Mouse (Mus musculus) splenic B cell, adult 2 months (primary cell): ENCODE data around the gene Dnah17.

Experiments
- DNase-seq: peaks from one replicate; pipeline ENCODE4 v3.0.0-alpha.2; 2011; ENCODE audit warnings: low read depth, low spot score
- H3K27me3 ChIP-seq: 2 replicates; pipeline ENCODE4 v1.6.1; 2012; ENCODE audit warnings: mild to moderate bottlenecking, low read length, moderate library complexity, mixed read lengths; ENCODE audit not compliant: control insufficient read depth, poor library complexity, insufficient read depth, severe bottlenecking
- H3K36me3 ChIP-seq: 2 replicates; pipeline ENCODE4 v1.6.1; 2012; ENCODE audit warnings: mild to moderate bottlenecking, low read length, moderate library complexity, mixed read lengths; ENCODE audit not compliant: control insufficient read depth, poor library complexity, insufficient read depth, severe bottlenecking

The Dnah17 gene

GRCm38 (mm10) chr11:118130534-118130933, at the start of gene Dnah17:
TSS of gene Dnah17 (minus strand) at chr11:118130634.
- H3K36me3 ChIP-seq = no peaks in the 10 kb centered on the region

GRCm38 (mm10) chr11:118180199-118180598, 49.8 kb upstream of the Dnah17 start:
- no peaks in the 10 kb centered on the region for H3K27me3 ChIP-seq
- DNase-seq = peak; percentile 60
- H3K36me3 ChIP-seq = peaks cover 22% of the 10 kb centered on the region

More at GRCm38 (mm10) chr11:118130534-118130933, at the start of gene Dnah17:
- DNase-seq = no peak
- no peaks in the 10 kb centered on the region for H3K27me3 ChIP-seq

GRCm38 (mm10) chr11:118178236-118178635, 47.8 kb upstream of the Dnah17 start:
- Histone ChIP-seq H3K27me3 (no peaks in the 10 kb centered on the region), H3K36me3 (peaks cover 22% of the 10 kb centered on the region)
- DNase-seq = no peak

- Histone ChIP-seq H3K27me3 (no peaks in the 10 kb centered on the region), H3K36me3 (peaks cover 21% of the 10 kb centered on the region)
- no peak for DNase-seq
Measured at GRCm38 (mm10) chr11:118174752-118175151, 44.3 kb upstream of the Dnah17 start.

- no peak for DNase-seq
- Histone ChIP-seq H3K27me3 (no peaks in the 10 kb centered on the region), H3K36me3 (peaks cover 19% of the 10 kb centered on the region)
Measured at GRCm38 (mm10) chr11:118172768-118173167, 42.3 kb upstream of the Dnah17 start.

GRCm38 (mm10) chr11:118170333-118170732, 39.9 kb upstream of the Dnah17 start:
- Histone ChIP-seq H3K36me3 (peaks cover 23% of the 10 kb centered on the region), H3K27me3 (no peaks in the 10 kb centered on the region)
- no peak for DNase-seq

GRCm38 (mm10) chr11:118168714-118169113, 38.3 kb upstream of the Dnah17 start:
- no peak for DNase-seq
- H3K36me3 ChIP-seq = peaks cover 23% of the 10 kb centered on the region
- no peaks in the 10 kb centered on the region for H3K27me3 ChIP-seq

GRCm38 (mm10) chr11:118166626-118167025, 36.2 kb upstream of the Dnah17 start:
- DNase-seq = no peak
- H3K36me3 ChIP-seq = peaks cover 23% of the 10 kb centered on the region
- no peaks in the 10 kb centered on the region for H3K27me3 ChIP-seq

GRCm38 (mm10) chr11:118165681-118166080, 35.2 kb upstream of the Dnah17 start:
- no peaks in the 10 kb centered on the region for H3K27me3 ChIP-seq
- DNase-seq = no peak
- H3K36me3 ChIP-seq = peaks cover 23% of the 10 kb centered on the region

GRCm38 (mm10) chr11:118164566-118164965, 34.1 kb upstream of the Dnah17 start:
- H3K36me3 ChIP-seq = peaks cover 20% of the 10 kb centered on the region
- no peak for DNase-seq
- H3K27me3 ChIP-seq = no peaks in the 10 kb centered on the region

GRCm38 (mm10) chr11:118162245-118162644, 31.8 kb upstream of the Dnah17 start:
- Histone ChIP-seq H3K36me3 (peaks cover 16% of the 10 kb centered on the region), H3K27me3 (no peaks in the 10 kb centered on the region)
- peak; percentile 74 for DNase-seq

GRCm38 (mm10) chr11:118161240-118161639, 30.8 kb upstream of the Dnah17 start:
- DNase-seq = no peak
- H3K27me3 ChIP-seq = no peaks in the 10 kb centered on the region
- peaks cover 15% of the 10 kb centered on the region for H3K36me3 ChIP-seq

- Histone ChIP-seq H3K36me3 (peaks cover 12% of the 10 kb centered on the region), H3K27me3 (no peaks in the 10 kb centered on the region)
- DNase-seq = no peak
Measured at GRCm38 (mm10) chr11:118160763-118161162, 30.3 kb upstream of the Dnah17 start.

- peak; percentile 48 for DNase-seq
- Histone ChIP-seq H3K36me3 (peaks cover 3% of the 10 kb centered on the region; the same call in 1 of the 2 replicates), H3K27me3 (no peaks in the 10 kb centered on the region)
Measured at GRCm38 (mm10) chr11:118158753-118159152, 28.3 kb upstream of the Dnah17 start.

GRCm38 (mm10) chr11:118156480-118157060, 26.1 kb upstream of the Dnah17 start:
- DNase-seq = peak; percentile 95
- Histone ChIP-seq H3K36me3 (no peaks in the 10 kb centered on the region), H3K27me3 (no peaks in the 10 kb centered on the region)

GRCm38 (mm10) chr11:118152964-118153363, 22.5 kb upstream of the Dnah17 start:
- Histone ChIP-seq H3K27me3 (no peaks in the 10 kb centered on the region), H3K36me3 (no peaks in the 10 kb centered on the region; the same call in 1 of the 2 replicates)
- no peak for DNase-seq
